Mouse (Mus musculus): ENCODE results near the gene Ifi205.
"Not testable (repeated sequence)": the region's sequence is repeated elsewhere in the genome, so short reads cannot be mapped to it uniquely, and the experiment has no call there.

Ifi205 gene

GRCm38 (mm10) chr1:174031698-174032097 is at the start of gene Ifi205:
Gene Ifi205 (minus strand): TSS chr1:174031810.
- DNase-seq = no peak

GRCm38 (mm10) chr1:174066305-174066704 is 34.7 kb upstream of the Ifi205 start, which contains the start of gene Olfr430:
Gene Olfr430 (plus strand): TSS chr1:174066605.
- no peak for DNase-seq

GRCm38 (mm10) chr1:174055248-174055647 is 23.6 kb upstream of the Ifi205 start:
- no peak for DNase-seq

- DNase-seq = no peak
These were observed 21.4 kb upstream of the Ifi205 start for GRCm38 (mm10) chr1:174052981-174053380.

GRCm38 (mm10) chr1:174051931-174052536 is 20.4 kb upstream of the Ifi205 start:
- no peak for DNase-seq

- DNase-seq = no peak
These were observed 19.9 kb upstream of the Ifi205 start for GRCm38 (mm10) chr1:174051515-174051914.

GRCm38 (mm10) chr1:174050532-174050931 is 18.9 kb upstream of the Ifi205 start:
- DNase-seq = no peak

- not testable (repeated sequence) for DNase-seq
These were observed 17.7 kb upstream of the Ifi205 start for GRCm38 (mm10) chr1:174049357-174049756.

GRCm38 (mm10) chr1:174048893-174049292 is 17.3 kb upstream of the Ifi205 start, which contains the start of gene Olfr432:
Gene Olfr432 (plus strand): TSS chr1:174049205.
- no peak for DNase-seq

GRCm38 (mm10) chr1:174048227-174048626 is 16.6 kb upstream of the Ifi205 start:
- DNase-seq = not testable (repeated sequence)

GRCm38 (mm10) chr1:174044431-174044830 is 12.8 kb upstream of the Ifi205 start:
- DNase-seq = no peak

GRCm38 (mm10) chr1:174042091-174042884 is 10.7 kb upstream of the Ifi205 start:
- not testable (repeated sequence) for DNase-seq

- no peak for DNase-seq
These were observed 9.0 kb upstream of the Ifi205 start, which contains the start of gene Olfr433 for GRCm38 (mm10) chr1:174040523-174041177. Gene Olfr433 (plus strand): TSS chr1:174040705.

GRCm38 (mm10) chr1:174038480-174038879 is 6.9 kb upstream of the Ifi205 start:
- DNase-seq = no peak

GRCm38 (mm10) chr1:174035841-174036240 is 4.2 kb upstream of the Ifi205 start:
- DNase-seq = no peak

GRCm38 (mm10) chr1:174007050-174007449 is 24.6 kb downstream of the Ifi205 start:
- not testable (repeated sequence) for DNase-seq

- not testable (repeated sequence) for DNase-seq
These were observed 27.1 kb downstream of the Ifi205 start for GRCm38 (mm10) chr1:174004352-174005109.

GRCm38 (mm10) chr1:173995003-173995402 is 36.6 kb downstream of the Ifi205 start:
- peak; percentile 34 to 38 for DNase-seq

GRCm38 (mm10) chr1:173982694-173983305 is 48.8 kb downstream of the Ifi205 start, which contains the start of gene Ifi202b:
Gene Ifi202b (minus strand): TSS chr1:173982744.
- DNase-seq = not testable (repeated sequence)

- DNase-seq = not testable (repeated sequence)
These were observed 50.6 kb downstream of the Ifi205 start for GRCm38 (mm10) chr1:173981038-173981437.

GRCm38 (mm10) chr1:173977622-173978021 is 54.0 kb downstream of the Ifi205 start:
- no peak for DNase-seq

GRCm38 (mm10) chr1:173973111-173973510 is 58.5 kb downstream of the Ifi205 start:
- DNase-seq = no peak
